Mouse (Mus musculus): Measurements from ENCODE around the gene Zfp646. TPM values are rescaled to one million over a fixed set of nuclear protein-coding genes. Genes with fewer than 3 reads are reported as not detected.
"Not testable (repeated sequence)": the region's sequence is repeated elsewhere in the genome, so short reads cannot be mapped to it uniquely, and the experiment has no call there.

Zfp646 gene
- polyA plus RNA-seq (2015; fragmentation: Nextera tagmentation; extraction: Ambion mirVana), result 3.7 and 5.0 TPM in 2 replicates

DNA sequence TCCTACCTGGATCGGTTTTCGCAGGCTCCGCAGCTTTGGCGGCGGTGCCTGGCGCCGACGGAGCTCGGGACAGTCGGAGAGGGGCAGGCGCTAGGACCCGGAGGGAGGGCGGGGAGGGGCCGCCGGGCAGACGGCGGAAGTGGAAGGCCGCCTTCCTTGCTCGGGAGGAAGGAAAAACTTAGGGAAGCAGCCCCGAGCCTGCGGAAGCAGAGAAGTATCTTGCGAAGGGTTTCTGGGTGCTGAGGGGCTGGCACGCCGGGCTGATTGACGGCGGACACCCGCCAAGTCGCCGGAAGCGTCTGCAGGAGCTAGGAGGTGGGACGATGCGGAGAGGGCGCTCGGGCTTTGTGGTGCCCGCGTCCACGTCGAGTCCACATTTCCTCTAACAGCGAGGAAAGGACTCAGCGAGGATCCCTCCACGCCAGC lies at the start of gene Zfp646:
Gene Zfp646, plus strand, starts transcription at position 181 of the 426 bp plus-strand sequence.
- H3K36me3 ChIP-seq, result peaks cover 54% of the 10 kb centered on the region
- H3K9ac ChIP-seq, result peak within 1 kb of the TSS; percentile 98
- H3K4me3 ChIP-seq (replicated peaks), result peak within 1 kb of the TSS; percentile 93
- peak within 1 kb of the TSS; percentile 96 for H3K27ac ChIP-seq
- peak within 1 kb of the TSS; percentile 87 for H3K4me2 ChIP-seq
- WGBS (ENCODE audit: insufficient replicate concordance), result under 1% methylated on average over 41 of the region's 41 CpGs
- peaks cover 30% of the 10 kb centered on the region for H3K9me3 ChIP-seq (replicated peaks)
- H3K27me3 ChIP-seq, result no peaks in the 10 kb centered on the region
- ATAC-seq (ENCODE audit: low read depth) (peak; percentile 81), DNase-seq (peak; percentile 74)
- peaks cover 42% of the 10 kb centered on the region for H3K4me1 ChIP-seq (replicated peaks)

DNA sequence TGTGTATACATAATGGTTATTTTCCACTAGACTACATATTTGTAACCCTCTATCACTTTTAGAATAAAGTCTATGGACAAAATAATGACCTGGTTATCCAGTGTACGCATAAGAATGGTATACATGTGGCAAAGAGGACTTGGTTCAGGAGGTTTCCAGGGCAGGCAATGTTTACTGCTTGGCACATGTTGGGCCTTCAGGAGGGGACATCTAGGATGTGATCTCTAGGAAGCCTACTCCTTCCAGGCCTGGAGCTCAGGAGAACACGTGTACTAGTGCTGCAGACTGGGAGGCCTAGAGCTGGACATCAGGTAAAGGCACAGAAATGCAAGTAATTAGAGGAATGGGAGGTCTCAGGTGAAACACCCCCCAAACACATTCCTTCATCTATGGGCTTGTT lies 40.5 kb upstream of the Zfp646 start:
- no peaks in the 10 kb centered on the region for H3K36me3 ChIP-seq
- no peak for DNase-seq
- no peaks in the 10 kb centered on the region for H3K27me3 ChIP-seq
- no peak overlapping the region for H3K9ac ChIP-seq
- 80% methylated on average over 2 of the region's 2 CpGs for WGBS (ENCODE audit: insufficient replicate concordance)
- H3K9me3 ChIP-seq (replicated peaks), result no peaks in the 10 kb centered on the region
- no peak overlapping the region for H3K27ac ChIP-seq
- H3K4me3 ChIP-seq (replicated peaks), result no peak overlapping the region
- H3K4me1 ChIP-seq (replicated peaks), result peaks cover 5% of the 10 kb centered on the region
- no peak overlapping the region for H3K4me2 ChIP-seq
- no peak for ATAC-seq (ENCODE audit: low read depth)

- DNase-seq, result no peak
- Histone ChIP-seq H3K4me3 (replicated peaks) (no peak overlapping the region), H3K36me3 (no peaks in the 10 kb centered on the region), H3K9ac (no peak overlapping the region), H3K27me3 (no peaks in the 10 kb centered on the region), H3K4me2 (no peak overlapping the region), H3K9me3 (replicated peaks) (no peaks in the 10 kb centered on the region), H3K4me1 (replicated peaks) (peaks cover 13% of the 10 kb centered on the region), H3K27ac (no peak overlapping the region)
- no peak for ATAC-seq (ENCODE audit: low read depth)
- 88% methylated on average over 5 of the region's 5 CpGs for WGBS (ENCODE audit: insufficient replicate concordance)
Measured at GRCm38 (mm10) chr7:127837473-127837872, 38.5 kb upstream of the Zfp646 start.

- DNase-seq; H3K9me3 ChIP-seq (replicated peaks); H3K4me2 ChIP-seq; H3K36me3 ChIP-seq; H3K27ac ChIP-seq; H3K4me3 ChIP-seq (replicated peaks); H3K27me3 ChIP-seq; H3K9ac ChIP-seq; ATAC-seq (ENCODE audit: low read depth): not testable (repeated sequence)
- peaks cover 17% of the 10 kb centered on the region for H3K4me1 ChIP-seq (replicated peaks)
- 85% methylated on average over 4 of the region's 4 CpGs for WGBS (ENCODE audit: insufficient replicate concordance)
Measured at GRCm38 (mm10) chr7:127837878-127838277, 38.1 kb upstream of the Zfp646 start.

DNA sequence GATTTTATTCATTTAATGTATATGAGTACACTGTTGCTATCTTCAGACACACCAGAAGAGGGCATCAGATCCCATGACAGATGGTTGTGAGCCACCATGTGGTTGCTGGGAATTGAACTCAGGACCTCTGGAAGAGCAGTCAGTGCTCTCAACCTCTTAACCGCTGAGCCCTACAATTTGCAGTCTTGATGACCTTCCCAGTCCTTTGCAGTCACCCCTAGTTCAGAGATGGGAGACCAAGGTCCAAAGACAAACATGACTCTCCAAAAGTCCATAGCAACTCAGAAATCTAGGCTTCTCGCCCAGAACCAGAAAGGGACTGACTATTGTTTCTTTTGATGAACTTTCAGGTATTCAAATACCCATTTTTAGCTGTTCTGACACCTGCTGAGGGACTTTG lies 36.0 kb upstream of the Zfp646 start:
- not testable (repeated sequence) for H3K9ac ChIP-seq; ATAC-seq (ENCODE audit: low read depth); H3K4me3 ChIP-seq (replicated peaks); H3K27ac ChIP-seq; H3K27me3 ChIP-seq; H3K4me2 ChIP-seq; DNase-seq; H3K9me3 ChIP-seq (replicated peaks)
- 77% methylated on average over 2 of the region's 2 CpGs for WGBS (ENCODE audit: insufficient replicate concordance)
- H3K4me1 ChIP-seq (replicated peaks), result peaks cover 20% of the 10 kb centered on the region
- peaks cover 16% of the 10 kb centered on the region for H3K36me3 ChIP-seq

DNA sequence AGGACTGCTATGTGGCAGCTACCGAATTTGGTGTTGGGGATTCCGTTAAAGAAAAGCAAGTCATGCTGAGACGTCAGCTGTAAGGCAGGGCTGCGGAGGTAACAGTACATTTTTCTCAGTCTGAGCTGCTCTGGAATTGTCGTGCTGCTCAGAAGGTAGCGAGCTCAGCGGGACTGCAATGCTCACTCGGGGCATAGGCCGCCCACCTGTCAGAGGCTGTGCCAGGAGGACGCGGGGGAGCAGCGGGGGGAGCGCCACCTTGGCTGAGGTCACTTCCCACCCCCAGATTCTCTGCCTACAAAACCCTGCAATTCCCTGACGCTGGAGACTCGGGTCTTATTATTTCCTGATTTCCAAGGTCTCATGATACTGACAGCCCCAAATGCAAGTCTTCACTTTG lies 35.1 kb upstream of the Zfp646 start:
- no peaks in the 10 kb centered on the region for H3K9me3 ChIP-seq (replicated peaks)
- H3K27me3 ChIP-seq, result no peaks in the 10 kb centered on the region
- 5% methylated on average over 15 of the region's 15 CpGs for WGBS (ENCODE audit: insufficient replicate concordance)
- H3K36me3 ChIP-seq, result peaks cover 21% of the 10 kb centered on the region
- H3K4me1 ChIP-seq (replicated peaks), result peaks cover 20% of the 10 kb centered on the region
- H3K9ac ChIP-seq, result peak overlapping the region; percentile 85
- peak overlapping the region; percentile 92 for H3K27ac ChIP-seq
- DNase-seq, result peak; percentile 30
- H3K4me3 ChIP-seq (replicated peaks), result peak overlapping the region; percentile 79
- ATAC-seq (ENCODE audit: low read depth), result peak; percentile 6
- peak overlapping the region; percentile 100 for H3K4me2 ChIP-seq

DNA sequence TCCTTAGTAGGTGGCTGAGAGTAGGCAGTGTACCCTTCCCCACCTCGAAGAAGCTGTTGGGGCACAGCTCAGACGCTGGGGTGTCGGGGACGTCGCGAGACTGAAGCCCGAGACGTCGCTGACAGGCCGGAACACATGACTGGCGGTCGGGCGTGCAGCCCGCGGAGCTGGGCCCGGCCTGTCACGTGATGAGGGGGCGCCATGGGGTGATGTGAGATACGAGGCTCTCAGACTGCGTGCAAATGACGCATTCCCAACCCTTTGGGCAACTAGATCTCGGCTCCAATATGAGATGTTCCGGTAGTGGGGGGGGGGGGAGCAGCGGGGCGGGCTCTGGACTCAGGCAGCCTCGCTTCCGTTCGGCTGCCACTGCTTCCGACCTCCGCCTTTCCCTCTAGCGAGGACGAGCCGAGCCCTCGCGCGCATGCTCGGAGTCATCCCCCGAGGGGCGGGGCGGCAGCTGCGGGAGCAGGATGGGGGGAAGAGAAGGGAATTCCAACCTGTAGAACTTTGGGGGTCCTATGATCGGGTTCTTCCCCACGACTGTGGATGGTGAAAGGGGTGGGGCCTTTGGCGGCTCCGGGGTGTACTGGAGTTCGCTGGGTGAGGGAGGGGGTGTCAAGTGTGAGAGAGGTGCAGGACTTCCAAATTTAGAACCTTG lies 34.6 kb upstream of the Zfp646 start:
- peaks cover 27% of the 10 kb centered on the region for H3K36me3 ChIP-seq
- H3K9me3 ChIP-seq (replicated peaks), result no peaks in the 10 kb centered on the region
- under 1% methylated on average over 46 of the region's 46 CpGs for WGBS (ENCODE audit: insufficient replicate concordance)
- H3K4me1 ChIP-seq (replicated peaks), result peaks cover 20% of the 10 kb centered on the region
- H3K4me2 ChIP-seq, result peak overlapping the region; percentile 100
- ATAC-seq (ENCODE audit: low read depth), result peak; percentile 86
- peak; percentile 85 for DNase-seq
- peak overlapping the region; percentile 92 for H3K27ac ChIP-seq
- H3K27me3 ChIP-seq, result no peaks in the 10 kb centered on the region
- peak overlapping the region; percentile 85 for H3K9ac ChIP-seq
- peak overlapping the region; percentile 79 for H3K4me3 ChIP-seq (replicated peaks)

- peaks cover 34% of the 10 kb centered on the region for H3K36me3 ChIP-seq
- under 1% methylated on average over 40 of the region's 40 CpGs for WGBS (ENCODE audit: insufficient replicate concordance)
- H3K9ac ChIP-seq, result peak overlapping the region; percentile 85
- peak overlapping the region; percentile 79 for H3K4me3 ChIP-seq (replicated peaks)
- peak overlapping the region; percentile 92 for H3K27ac ChIP-seq
- peaks cover 20% of the 10 kb centered on the region for H3K4me1 ChIP-seq (replicated peaks)
- H3K4me2 ChIP-seq, result peak overlapping the region; percentile 100
- no peaks in the 10 kb centered on the region for H3K27me3 ChIP-seq
- no peaks in the 10 kb centered on the region for H3K9me3 ChIP-seq (replicated peaks)
- DNase-seq (peak; percentile 75), ATAC-seq (ENCODE audit: low read depth) (peak; percentile 69)
Measured at GRCm38 (mm10) chr7:127842001-127842718, 33.9 kb upstream of the Zfp646 start.

DNA sequence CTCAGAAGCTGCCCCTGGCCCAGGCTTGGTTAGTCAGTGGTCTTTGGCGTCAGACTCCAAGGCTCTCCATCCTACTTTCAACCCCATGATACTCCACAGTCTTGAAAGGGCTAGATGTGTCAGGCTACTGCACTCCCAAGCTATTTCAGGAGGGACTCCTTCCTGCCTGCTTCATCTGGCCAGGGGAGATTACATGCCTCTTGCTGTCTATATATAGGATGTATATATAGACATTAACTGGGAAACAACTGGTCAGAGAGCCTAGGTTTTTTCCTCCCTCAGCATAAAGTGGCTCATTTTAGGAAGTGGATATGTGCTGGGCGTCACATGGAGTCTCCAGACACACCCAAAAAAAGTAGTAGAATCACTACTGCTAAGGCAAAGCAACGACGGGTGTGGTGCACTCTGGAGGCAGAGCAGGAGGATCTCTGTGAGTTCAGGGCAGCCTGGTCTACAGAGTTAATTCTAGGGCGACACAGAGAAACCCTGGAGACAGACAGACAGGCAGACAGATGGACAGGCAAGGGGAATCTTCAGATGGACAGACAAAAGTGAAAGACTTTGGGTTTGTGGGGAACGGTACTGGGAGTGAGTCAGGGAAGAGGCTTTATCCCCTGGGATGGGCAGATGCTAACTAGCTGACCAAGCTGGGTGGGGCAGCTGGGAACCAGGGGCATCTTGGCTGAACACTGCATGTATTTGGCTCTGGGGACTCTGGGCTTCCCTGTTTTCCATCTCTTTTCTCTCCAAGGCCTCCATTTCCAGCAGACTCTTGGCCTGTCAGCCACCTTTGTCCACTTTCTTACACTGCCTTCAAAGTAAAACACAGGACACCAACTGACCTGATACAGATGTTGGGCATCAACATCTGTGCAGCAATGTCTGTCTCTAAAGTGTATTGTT lies 25.8 kb upstream of the Zfp646 start:
- peak; percentile 61 for ATAC-seq (ENCODE audit: low read depth)
- no peaks in the 10 kb centered on the region for H3K27me3 ChIP-seq
- WGBS (ENCODE audit: insufficient replicate concordance), result 41% methylated on average over 6 of the region's 6 CpGs

DNA sequence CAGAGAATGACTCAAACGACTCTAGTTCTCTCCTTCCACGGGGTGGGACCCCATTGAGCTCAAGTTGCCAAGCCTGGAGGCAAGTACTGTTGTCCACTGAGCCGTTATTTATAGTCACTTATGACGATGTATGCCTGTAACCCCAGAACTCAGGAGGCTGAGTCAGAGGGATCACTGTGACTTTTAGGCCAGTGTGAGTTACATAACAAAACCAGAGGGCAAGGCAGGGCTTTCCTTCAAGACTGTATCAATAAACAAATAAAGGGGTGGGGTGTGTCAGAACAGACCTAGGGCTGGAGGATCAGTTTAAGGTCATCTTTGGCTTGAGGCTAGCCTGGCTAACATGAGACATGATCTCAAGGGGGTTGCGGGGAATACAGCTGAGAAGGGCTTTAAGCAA lies 25.1 kb upstream of the Zfp646 start:
- DNase-seq, result no peak
- H3K4me2 ChIP-seq, result no peak overlapping the region
- H3K27ac ChIP-seq, result no peak overlapping the region
- H3K36me3 ChIP-seq, result peaks cover 23% of the 10 kb centered on the region
- no peak for ATAC-seq (ENCODE audit: low read depth)
- H3K9me3 ChIP-seq (replicated peaks), result no peaks in the 10 kb centered on the region
- no peak overlapping the region for H3K9ac ChIP-seq
- H3K27me3 ChIP-seq, result no peaks in the 10 kb centered on the region
- H3K4me3 ChIP-seq (replicated peaks), result no peak overlapping the region
- peaks cover 19% of the 10 kb centered on the region for H3K4me1 ChIP-seq (replicated peaks)
- WGBS (ENCODE audit: insufficient replicate concordance), result 64% methylated on average over 5 of the region's 5 CpGs

More for the DNA sequence above, 25.8 kb upstream of the Zfp646 start:
- Histone ChIP-seq H3K4me3 (replicated peaks) (no peak overlapping the region), H3K9ac (peak overlapping the region; percentile 1; the same call in 1 of the 2 replicates), H3K4me2 (no peak overlapping the region), H3K27ac (peak overlapping the region; percentile 53), H3K36me3 (peaks cover 28% of the 10 kb centered on the region), H3K9me3 (replicated peaks) (no peaks in the 10 kb centered on the region), H3K4me1 (replicated peaks) (peaks cover 19% of the 10 kb centered on the region)
- DNase-seq, result no peak

- Histone ChIP-seq H3K27me3 (no peaks in the 10 kb centered on the region), H3K27ac (no peak overlapping the region), H3K4me2 (no peak overlapping the region), H3K4me3 (replicated peaks) (no peak overlapping the region), H3K4me1 (replicated peaks) (peaks cover 8% of the 10 kb centered on the region), H3K9ac (no peak overlapping the region), H3K9me3 (replicated peaks) (no peaks in the 10 kb centered on the region), H3K36me3 (no peaks in the 10 kb centered on the region)
- WGBS (ENCODE audit: insufficient replicate concordance), result 27% methylated on average over 6 of the region's 6 CpGs
- ATAC-seq (ENCODE audit: low read depth) (peak; percentile 68), DNase-seq (peak; percentile 23)
Measured at GRCm38 (mm10) chr7:127858258-127858657, 17.8 kb upstream of the Zfp646 start.
